Comparison of ENCODE assay signal across 28 mouse cellular contexts in the genomic region with DNA sequence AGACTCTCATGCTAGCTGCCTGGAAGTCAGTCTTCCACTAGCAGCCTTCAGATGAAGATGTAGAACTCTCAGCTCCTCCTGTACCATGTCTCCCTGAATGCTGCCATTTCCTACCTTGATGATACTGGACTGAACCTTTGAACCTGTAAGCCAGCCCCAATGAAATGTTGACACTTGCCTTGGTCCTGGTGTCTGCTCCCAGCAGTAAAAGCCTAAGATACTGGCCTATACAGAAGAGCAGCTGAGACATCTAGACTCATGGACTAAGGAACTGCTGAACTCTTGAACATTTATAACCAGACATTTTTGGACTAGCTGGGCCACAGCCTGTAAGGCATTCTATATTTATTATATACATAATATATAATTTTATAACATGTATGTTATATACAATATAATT. TPM values are rescaled to one million over a fixed set of nuclear protein-coding genes. Genes with fewer than 3 reads are reported as not detected.
"Had no signal": no experiment of that assay in that cellular context is flagged by ENCODE, and none has a peak within 500 bp of the region (broad histone marks: within the 10 kb centered on the region; RNA-seq: fewer than 3 reads in every experiment).

No protein-coding gene starts in this region.

- H3K4me2 ChIP-seq: embryonic facial prominence, embryonic 12.5 days; embryonic facial prominence, embryonic 13.5 days; embryonic facial prominence, embryonic 15.5 days; forebrain, embryonic 12.5 days; forebrain, embryonic 13.5 days; forebrain, embryonic 15.5 days had no signal

- H3K27me3 ChIP-seq: embryonic facial prominence, embryonic 12.5 days; embryonic facial prominence, embryonic 13.5 days; embryonic facial prominence, embryonic 15.5 days; forebrain, embryonic 12.5 days; forebrain, embryonic 13.5 days; forebrain, embryonic 15.5 days had no signal

- H3K27ac ChIP-seq: embryonic facial prominence, embryonic 10.5 days; embryonic facial prominence, embryonic 12.5 days; embryonic facial prominence, embryonic 13.5 days; embryonic facial prominence, embryonic 15.5 days; forebrain, embryonic 10.5 days; forebrain, embryonic 12.5 days; forebrain, embryonic 13.5 days; forebrain, embryonic 15.5 days; gastrocnemius, adult 2 months; heart, adult 2 months had no signal

- ATAC-seq: forebrain, embryonic 13.5 days; forebrain, embryonic 14.5 days; forebrain, embryonic 15.5 days; forebrain, embryonic 16.5 days; forebrain, postnatal 0 days had no signal

- H3K9ac ChIP-seq: embryonic facial prominence, embryonic 12.5 days; embryonic facial prominence, embryonic 13.5 days; embryonic facial prominence, embryonic 15.5 days; forebrain, embryonic 12.5 days; forebrain, embryonic 13.5 days; forebrain, embryonic 15.5 days; forebrain, postnatal 0 days had no signal

- H3K4me3 ChIP-seq: embryonic facial prominence, embryonic 10.5 days; embryonic facial prominence, embryonic 12.5 days; embryonic facial prominence, embryonic 13.5 days; embryonic facial prominence, embryonic 15.5 days; erythroblast, embryonic 14.5 days; forebrain, embryonic 10.5 days; forebrain, embryonic 12.5 days; forebrain, embryonic 13.5 days; forebrain, embryonic 15.5 days; gastrocnemius, adult 2 months; heart, adult 2 months had no signal

- H3K9me3 ChIP-seq: embryonic facial prominence, embryonic 10.5 days; embryonic facial prominence, embryonic 12.5 days; embryonic facial prominence, embryonic 13.5 days; embryonic facial prominence, embryonic 15.5 days; forebrain, embryonic 10.5 days; forebrain, embryonic 12.5 days; forebrain, embryonic 13.5 days; forebrain, embryonic 15.5 days had no signal

- DNase-seq: cerebellum, adult 2 months; cerebellum, adult 8-10 months; cerebellum, adult 9-10 months; cerebellum, adult 9-11 months; cerebellum, postnatal 10 days; cerebellum, postnatal 14 days; cerebellum, postnatal 25 days; cerebellum, postnatal 36 days; embryo, embryonic 11 days; forebrain, postnatal 0 days; gastrocnemius, adult 2 months; gastrocnemius, postnatal 10 days; gastrocnemius, postnatal 14 days; gastrocnemius, postnatal 25 days; gastrocnemius, postnatal 36 days; heart, adult 18-20 months; heart, adult 2 months had no signal

- H3K36me3 ChIP-seq: embryonic facial prominence, embryonic 12.5 days; embryonic facial prominence, embryonic 15.5 days; forebrain, embryonic 12.5 days; forebrain, embryonic 15.5 days had no signal

- H3K4me1 ChIP-seq: embryonic facial prominence, embryonic 10.5 days; embryonic facial prominence, embryonic 12.5 days; embryonic facial prominence, embryonic 13.5 days; embryonic facial prominence, embryonic 15.5 days; forebrain, embryonic 10.5 days; forebrain, embryonic 12.5 days; forebrain, embryonic 13.5 days; forebrain, embryonic 15.5 days had no signal

RNA-seq across cellular contexts. Expression of gene Farp2, which starts 46.8 kb away (rescaled TPM):
- polyA plus RNA-seq: erythroblast, embryonic 14.5 days had no signal
